Mouse (Mus musculus) midbrain, embryonic 15.5 days (tissue): Measurements from ENCODE around the gene Chchd10. TPM values are rescaled to one million over a fixed set of nuclear protein-coding genes. Genes with fewer than 3 reads are reported as not detected.
"Not testable (repeated sequence)": the region's sequence is repeated elsewhere in the genome, so short reads cannot be mapped to it uniquely, and the experiment has no call there.

Source experiments
- ATAC-seq: fragments of 200-750 bp; cut with Nextera tagmentation; replicated peaks from 2 replicates; pipeline ENCODE4 v1.8.0; 2017; ENCODE audit warnings: moderate TSS enrichment
- H3K27ac ChIP-seq: fragments of 300-500 bp; sonication (generic); 2 replicates; pipeline ENCODE4 v1.5.1; 2015; ENCODE audit warnings: mild to moderate bottlenecking, inconsistent platforms
- H3K27me3 ChIP-seq: fragments of 300-500 bp; sonication (generic); replicated peaks from 2 replicates; pipeline ENCODE4 v1.6.1; 2015; ENCODE audit warnings: inconsistent platforms
- H3K36me3 ChIP-seq: fragments of 300-500 bp; sonication (generic); replicated peaks from 2 replicates; pipeline ENCODE4 v1.6.1; 2015; ENCODE audit warnings: inconsistent platforms
- H3K4me1 ChIP-seq: fragments of 300-500 bp; sonication (generic); 2 replicates; pipeline ENCODE4 v1.6.1; 2015; ENCODE audit warnings: inconsistent platforms
- H3K4me2 ChIP-seq: fragments of 300-500 bp; sonication (generic); 2 replicates; pipeline ENCODE4 v1.6.1; 2015; ENCODE audit warnings: inconsistent platforms, mild to moderate bottlenecking, moderate library complexity
- H3K4me3 ChIP-seq: fragments of 300-500 bp; sonication (generic); 2 replicates; pipeline ENCODE4 v1.5.1; 2015; ENCODE audit warnings: mild to moderate bottlenecking, inconsistent platforms
- H3K9ac ChIP-seq: fragments of 300-500 bp; sonication (generic); 2 replicates; pipeline ENCODE4 v1.6.1; 2015; ENCODE audit warnings: mild to moderate bottlenecking, inconsistent platforms
- H3K9me3 ChIP-seq: fragments of 300-500 bp; sonication (generic); 2 replicates; pipeline ENCODE4 v1.6.1; 2016; ENCODE audit warnings: inconsistent platforms
- WGBS: fragments of 180-500 bp; shearing (Covaris S2); methylation state at CpG from one replicate; pipeline ENCODE4 v1.1.7; 2015; ENCODE audit warnings: mixed read lengths; 5-methylcytosine and 5-hydroxymethylcytosine counted together
- polyA plus RNA-seq: library from polyadenylated mRNA; unstranded; fragments of >200 nt; fragmentation: Nextera tagmentation; extraction: Ambion mirVana; gene quantifications from 2 replicates; pipeline ENCODE4 v1.2.1, GENCODE M21; 2015

The Chchd10 gene
- 82.8 and 88.3 TPM in 2 replicates for polyA plus RNA-seq

GRCm38 (mm10) chr10:75932891-75933290 is at the start of gene Chchd10:
Chchd10 (plus strand) TSS chr10:75933130.
- Histone ChIP-seq H3K36me3 (no peaks in the 10 kb centered on the region), H3K9ac (peak within 1 kb of the TSS; percentile 70), H3K27me3 (0 out of 2 replicates have a peak, but pooled peaks cover 3% of the 10 kb centered on the region), H3K27ac (peak within 1 kb of the TSS; percentile 56), H3K4me2 (peak within 1 kb of the TSS; percentile 96), H3K4me3 (peak within 1 kb of the TSS; percentile 49), H3K9me3 (no peaks in the 10 kb centered on the region), H3K4me1 (peaks cover 40% of the 10 kb centered on the region)
- no peak for ATAC-seq
- WGBS = 26% methylated on average over 6 of the region's 6 CpGs

- WGBS = 2% methylated on average over 10 of the region's 10 CpGs
- H3K4me2 ChIP-seq = peak overlapping the region; percentile 31; the same call in 1 of the 2 replicates
- H3K36me3 ChIP-seq = no peaks in the 10 kb centered on the region
- no peaks in the 10 kb centered on the region for H3K27me3 ChIP-seq
- no peaks in the 10 kb centered on the region; the same call in 1 of the 2 replicates for H3K4me1 ChIP-seq
- H3K9ac ChIP-seq = no peak overlapping the region
- H3K27ac ChIP-seq = no peak overlapping the region
- H3K9me3 ChIP-seq = no peaks in the 10 kb centered on the region
- ATAC-seq = 0 out of 2 replicates have a peak, but pooled peaks have one; percentile 43
- H3K4me3 ChIP-seq = no peak overlapping the region
Measured at GRCm38 (mm10) chr10:75883232-75883552, 49.7 kb upstream of the Chchd10 start.

- H3K4me1 ChIP-seq = no peaks in the 10 kb centered on the region; the same call in 1 of the 2 replicates
- ATAC-seq = no peak
- H3K9ac ChIP-seq = no peak overlapping the region
- H3K27ac ChIP-seq = no peak overlapping the region
- H3K4me2 ChIP-seq = no peak overlapping the region
- no peaks in the 10 kb centered on the region for H3K27me3 ChIP-seq
- no peaks in the 10 kb centered on the region for H3K36me3 ChIP-seq
- no peaks in the 10 kb centered on the region for H3K9me3 ChIP-seq
- 94% methylated on average over 8 of the region's 8 CpGs for WGBS
- no peak overlapping the region for H3K4me3 ChIP-seq
Measured at GRCm38 (mm10) chr10:75884742-75885141, 48.2 kb upstream of the Chchd10 start.

GRCm38 (mm10) chr10:75887504-75887903 is 45.4 kb upstream of the Chchd10 start:
- not testable (repeated sequence) for H3K4me3 ChIP-seq, ATAC-seq, H3K27me3 ChIP-seq, H3K4me2 ChIP-seq, H3K4me1 ChIP-seq, H3K9ac ChIP-seq, H3K27ac ChIP-seq, H3K9me3 ChIP-seq, H3K36me3 ChIP-seq
- WGBS = 89% methylated on average over 5 of the region's 5 CpGs

GRCm38 (mm10) chr10:75889406-75890153 is 43.4 kb upstream of the Chchd10 start:
- 50% methylated on average over 8 of the region's 8 CpGs for WGBS
- no peaks in the 10 kb centered on the region for H3K9me3 ChIP-seq
- no peaks in the 10 kb centered on the region for H3K36me3 ChIP-seq
- H3K27me3 ChIP-seq = no peaks in the 10 kb centered on the region
- H3K4me1 ChIP-seq = peaks cover 6% of the 10 kb centered on the region
- H3K27ac ChIP-seq = no peak overlapping the region
- no peak overlapping the region for H3K4me3 ChIP-seq
- H3K9ac ChIP-seq = no peak overlapping the region
- ATAC-seq = no peak
- no peak overlapping the region for H3K4me2 ChIP-seq

GRCm38 (mm10) chr10:75893089-75893750 is 39.7 kb upstream of the Chchd10 start, which contains the start of gene Derl3:
Derl3 (plus strand) TSS chr10:75893413.
- 1% methylated on average over 50 of the region's 51 CpGs for WGBS
- Histone ChIP-seq H3K9ac (peak within 1 kb of the TSS; percentile 40), H3K27me3 (no peaks in the 10 kb centered on the region), H3K4me2 (peak within 1 kb of the TSS; percentile 94), H3K36me3 (peaks cover 24% of the 10 kb centered on the region), H3K4me1 (peaks cover 7% of the 10 kb centered on the region), H3K9me3 (no peaks in the 10 kb centered on the region), H3K27ac (peak within 1 kb of the TSS; percentile 55), H3K4me3 (peak within 1 kb of the TSS; percentile 42)
- peak; percentile 100 for ATAC-seq

- H3K4me2 ChIP-seq = no peak overlapping the region
Measured at GRCm38 (mm10) chr10:75894601-75895000, 38.3 kb upstream of the Chchd10 start.

GRCm38 (mm10) chr10:75895730-75896129 is 37.2 kb upstream of the Chchd10 start:
- WGBS = 92% methylated on average over 5 of the region's 5 CpGs
- ATAC-seq = no peak
- Histone ChIP-seq H3K4me1 (peaks cover 10% of the 10 kb centered on the region), H3K4me2 (no peak overlapping the region), H3K27ac (no peak overlapping the region), H3K9me3 (no peaks in the 10 kb centered on the region), H3K4me3 (no peak overlapping the region), H3K36me3 (peaks cover 32% of the 10 kb centered on the region), H3K9ac (no peak overlapping the region), H3K27me3 (no peaks in the 10 kb centered on the region)

More at GRCm38 (mm10) chr10:75894601-75895000, 38.3 kb upstream of the Chchd10 start:
- no peak overlapping the region for H3K9ac ChIP-seq
- 75% methylated on average over 6 of the region's 6 CpGs for WGBS
- H3K36me3 ChIP-seq = peaks cover 27% of the 10 kb centered on the region
- H3K9me3 ChIP-seq = no peaks in the 10 kb centered on the region
- peaks cover 10% of the 10 kb centered on the region for H3K4me1 ChIP-seq
- H3K27me3 ChIP-seq = no peaks in the 10 kb centered on the region
- no peak overlapping the region for H3K4me3 ChIP-seq
- no peak for ATAC-seq
- H3K27ac ChIP-seq = no peak overlapping the region

- H3K27me3 ChIP-seq = no peaks in the 10 kb centered on the region
- peaks cover 35% of the 10 kb centered on the region for H3K36me3 ChIP-seq
- no peak overlapping the region for H3K4me3 ChIP-seq
- WGBS = 80% methylated on average over 1 of the region's 1 CpGs
- no peak overlapping the region for H3K27ac ChIP-seq
- ATAC-seq = no peak
- H3K9me3 ChIP-seq = no peaks in the 10 kb centered on the region
- H3K9ac ChIP-seq = no peak overlapping the region
- peaks cover 10% of the 10 kb centered on the region for H3K4me1 ChIP-seq
- no peak overlapping the region for H3K4me2 ChIP-seq
Measured at GRCm38 (mm10) chr10:75896208-75896607, 36.7 kb upstream of the Chchd10 start.

GRCm38 (mm10) chr10:75897373-75897772 is 35.6 kb upstream of the Chchd10 start:
- WGBS = 33% methylated on average over 6 of the region's 6 CpGs
- no peak overlapping the region for H3K4me3 ChIP-seq
- H3K27ac ChIP-seq = no peak overlapping the region
- H3K36me3 ChIP-seq = peaks cover 46% of the 10 kb centered on the region
- H3K4me1 ChIP-seq = peaks cover 10% of the 10 kb centered on the region
- H3K4me2 ChIP-seq = no peak overlapping the region
- no peaks in the 10 kb centered on the region for H3K9me3 ChIP-seq
- no peaks in the 10 kb centered on the region for H3K27me3 ChIP-seq
- no peak for ATAC-seq
- H3K9ac ChIP-seq = no peak overlapping the region

GRCm38 (mm10) chr10:75898039-75898564 is 34.8 kb upstream of the Chchd10 start:
- ATAC-seq = no peak
- WGBS = 81% methylated on average over 6 of the region's 6 CpGs
- Histone ChIP-seq H3K4me2 (no peak overlapping the region), H3K4me1 (peaks cover 10% of the 10 kb centered on the region), H3K9ac (no peak overlapping the region), H3K9me3 (no peaks in the 10 kb centered on the region), H3K27ac (no peak overlapping the region), H3K36me3 (peaks cover 53% of the 10 kb centered on the region), H3K27me3 (no peaks in the 10 kb centered on the region), H3K4me3 (no peak overlapping the region)

GRCm38 (mm10) chr10:75898846-75899245 is 34.1 kb upstream of the Chchd10 start:
- Histone ChIP-seq H3K9ac (no peak overlapping the region), H3K4me2 (no peak overlapping the region), H3K4me3 (no peak overlapping the region), H3K4me1 (0 out of 2 replicates have a peak, but pooled peaks cover 4% of the 10 kb centered on the region), H3K36me3 (peaks cover 60% of the 10 kb centered on the region), H3K27ac (no peak overlapping the region), H3K27me3 (no peaks in the 10 kb centered on the region), H3K9me3 (no peaks in the 10 kb centered on the region)
- no peak for ATAC-seq
- WGBS = 66% methylated on average over 3 of the region's 3 CpGs
